Mouse (Mus musculus): ENCODE measurements around the gene Vmn2r77.
"Not testable (repeated sequence)": the region's sequence is repeated elsewhere in the genome, so short reads cannot be mapped to it uniquely, and the experiment has no call there.

Gene Vmn2r77

DNA sequence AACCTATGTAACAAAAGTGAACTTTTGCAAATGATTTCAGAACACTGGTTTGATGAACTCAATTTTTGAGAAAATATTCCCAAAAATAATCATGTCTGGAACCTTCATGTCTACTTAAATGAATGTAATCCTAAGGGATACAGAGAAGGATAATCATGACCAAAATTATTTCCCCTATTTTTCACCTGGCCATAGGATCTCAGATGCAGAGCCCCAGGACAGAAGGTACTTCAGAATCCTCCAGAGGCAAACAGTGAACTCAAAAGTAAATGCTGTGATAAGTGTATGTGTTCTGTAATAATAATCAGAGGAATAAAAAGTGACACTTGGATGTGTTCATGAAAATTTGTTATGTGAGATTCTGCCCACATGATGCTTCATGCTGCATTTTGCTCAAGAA, at the start of gene Vmn2r77:
Gene Vmn2r77, plus strand, starts transcription at position 301 of the 400 bp plus-strand sequence.
- in situ Hi-C loops (cut with MboI; ENCODE audit: low sequenced_read_pairs), result no loop called here

DNA sequence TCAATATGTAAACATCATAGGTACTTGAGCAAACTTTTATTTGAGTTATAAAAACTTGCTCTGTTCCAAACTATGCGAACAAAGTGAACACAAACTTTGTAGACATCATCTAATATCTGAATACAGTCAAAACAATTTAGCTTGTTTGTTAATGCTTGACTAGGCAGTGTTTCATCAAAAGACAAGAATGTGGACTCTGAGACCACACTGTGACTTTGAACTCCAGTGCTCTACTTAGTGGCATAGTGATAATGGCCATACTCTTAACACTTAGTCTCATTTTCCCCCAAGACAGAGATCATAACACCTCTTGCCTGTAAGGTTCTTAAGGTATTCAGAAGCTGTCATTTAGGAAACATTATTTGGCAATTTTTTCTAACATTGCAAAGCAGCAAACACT, 34.1 kb upstream of the Vmn2r77 start:
- in situ Hi-C loops (cut with MboI; ENCODE audit: low sequenced_read_pairs), result no loop called here

GRCm38 (mm10) chr7:86764628-86765027, 30.2 kb upstream of the Vmn2r77 start:
- in situ Hi-C loops (cut with MboI; ENCODE audit: low sequenced_read_pairs), result no loop called here

- in situ Hi-C loops (cut with MboI; ENCODE audit: low sequenced_read_pairs), result no loop called here
Observed at GRCm38 (mm10) chr7:86771621-86772020, 23.2 kb upstream of the Vmn2r77 start.

- in situ Hi-C loops (cut with MboI; ENCODE audit: low sequenced_read_pairs), result no loop called here
Observed at GRCm38 (mm10) chr7:86775617-86776325, 19.1 kb upstream of the Vmn2r77 start, which contains the start of gene Folh1. TSS of gene Folh1 (minus strand) at chr7:86775943.

DNA sequence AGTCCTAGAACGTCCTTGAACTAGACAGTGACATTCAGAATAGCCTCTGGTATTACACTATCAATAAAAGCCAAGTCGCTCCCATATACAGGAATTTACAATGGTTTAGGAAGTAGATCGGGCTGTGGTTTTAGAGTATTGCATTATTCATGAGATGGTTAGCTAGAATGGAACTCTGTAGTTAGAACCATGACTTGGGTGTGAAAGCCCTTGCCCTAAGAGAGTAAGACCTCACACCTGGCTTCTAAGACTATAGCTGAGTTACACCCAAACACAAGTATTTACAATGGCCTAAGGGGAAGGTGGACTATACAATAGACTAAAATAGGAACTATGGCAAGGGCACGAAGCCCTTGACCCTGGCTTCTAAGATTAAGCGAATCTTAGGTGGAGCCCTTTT, 20.4 kb downstream of the Vmn2r77 start:
- in situ Hi-C loops (cut with MboI; ENCODE audit: low sequenced_read_pairs), result not testable (repeated sequence)

DNA sequence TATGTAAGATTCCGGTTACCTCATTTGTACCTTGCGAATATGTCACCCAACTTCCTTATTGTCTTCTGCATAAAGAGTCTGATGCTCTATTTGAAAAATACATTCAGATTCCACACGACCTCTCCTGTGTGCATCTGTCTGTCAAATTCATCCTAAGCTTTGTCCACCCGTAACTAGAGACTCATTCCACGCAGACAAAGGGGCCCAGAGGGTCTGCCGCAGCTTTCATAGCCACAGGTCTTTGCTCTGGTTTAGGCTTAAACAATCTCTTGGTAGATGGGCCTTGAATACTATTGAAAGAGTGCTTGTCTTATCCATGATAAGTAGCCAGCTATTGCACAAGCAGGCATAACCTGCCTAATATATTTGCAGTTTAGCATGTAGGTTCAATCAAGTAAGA, 20.9 kb downstream of the Vmn2r77 start:
- in situ Hi-C loops (cut with MboI; ENCODE audit: low sequenced_read_pairs), result not testable (repeated sequence)

DNA sequence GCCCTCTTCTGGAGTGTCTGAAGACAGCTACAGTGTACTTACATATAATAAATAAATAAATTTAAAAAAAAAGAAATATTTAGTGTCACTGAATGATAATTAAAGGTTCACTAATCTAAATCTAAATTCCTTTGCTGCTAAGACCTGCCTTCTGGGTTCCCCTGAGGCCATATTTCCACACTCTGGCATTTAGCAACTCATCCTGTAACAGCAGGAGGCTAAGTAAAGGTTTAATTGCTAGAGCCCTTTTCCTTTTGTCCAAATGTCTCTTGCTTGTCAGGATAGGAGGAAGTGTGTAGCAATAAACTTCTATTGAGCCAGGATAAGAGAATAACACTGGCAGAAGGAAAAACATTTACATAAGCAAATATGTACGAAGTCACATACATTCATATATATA, 21.6 kb downstream of the Vmn2r77 start:
- in situ Hi-C loops (cut with MboI; ENCODE audit: low sequenced_read_pairs), result no loop called here
